In the genomic region with DNA sequence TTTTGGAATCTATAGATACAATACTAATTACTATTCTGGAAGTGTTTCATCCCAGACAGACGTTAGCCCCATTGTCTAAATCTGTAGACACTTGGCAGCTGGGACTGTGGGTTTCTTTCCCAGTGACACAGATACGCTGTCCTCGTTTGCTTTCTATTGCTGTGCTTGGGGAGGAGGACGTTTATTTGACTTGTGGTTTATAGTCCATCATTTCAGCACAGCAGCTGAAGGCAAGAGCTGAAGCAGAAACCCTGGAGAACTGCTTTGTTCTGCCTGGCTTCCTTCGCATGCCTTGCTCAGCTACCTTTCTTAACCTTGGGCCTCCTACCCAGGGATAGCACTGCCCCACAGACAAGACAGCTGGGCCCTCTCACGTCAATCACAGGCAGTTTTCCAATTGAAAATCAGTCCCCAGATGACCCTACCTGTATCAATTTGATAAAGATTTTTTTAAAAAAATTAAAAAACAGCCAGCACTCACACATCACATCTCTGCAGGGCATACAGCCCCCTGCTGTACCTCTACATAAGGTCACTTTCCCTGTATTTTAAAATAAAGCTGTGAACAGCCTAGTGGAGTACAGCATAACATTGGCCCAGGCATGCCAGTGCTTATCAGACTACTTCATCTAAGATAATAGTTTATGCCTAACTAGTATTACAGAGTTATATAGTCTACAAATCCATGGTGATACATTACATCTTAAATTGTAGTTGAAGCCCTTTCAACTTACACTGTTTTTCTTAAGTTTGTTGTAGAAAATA, we compare ENCODE assay signal across 10 mouse cellular contexts.
DNase-seq lines count a peak whose midpoint lies in the region; ATAC-seq and TF ChIP-seq lines count a peak whose summit lies in the region.
"Had no signal": no experiment of that assay in that cellular context is flagged by ENCODE, and none has a peak within 500 bp of the region (broad histone marks: within the 10 kb centered on the region; RNA-seq: fewer than 3 reads in every experiment).

No protein-coding gene starts in this region.

- H3K36me3 ChIP-seq in forebrain, embryonic 11.5 days (ENCODE audit: control insufficient read depth, insufficient read depth, low read length) = no peaks in the 10 kb centered on the region
- no peaks in the 10 kb centered on the region for H3K36me3 ChIP-seq in neural tube, embryonic 14.5 days (ENCODE audit: control insufficient read depth, insufficient read depth, low read length)

- H3K4me2 ChIP-seq in forebrain, embryonic 11.5 days (ENCODE audit: low read depth, low read length, severe bottlenecking) = no peak overlapping the region
- no peak overlapping the region for H3K4me2 ChIP-seq in neural tube, embryonic 14.5 days (ENCODE audit: low read depth, low read length)

- peak overlapping the region; percentile 28; the same call in 1 of the 2 replicates for H3K27ac ChIP-seq in layer of hippocampus, adult 2 months
- H3K27ac ChIP-seq in forebrain, embryonic 11.5 days (ENCODE audit: low read depth, low read length) = peak overlapping the region; percentile 26; the same call in 1 of the 2 replicates
- H3K27ac ChIP-seq in neural tube, embryonic 14.5 days (ENCODE audit: low read depth, low read length) = peak overlapping the region; percentile 67; the same call in 1 of the 2 replicates
- H3K27ac ChIP-seq: limb, embryonic 10.5 days had no signal

- peaks cover 3% of the 10 kb centered on the region; the same call in 1 of the 2 replicates for H3K4me1 ChIP-seq in forebrain, embryonic 11.5 days (replicated peaks; ENCODE audit: control insufficient read depth, insufficient read depth, low read length)
- H3K4me1 ChIP-seq in neural tube, embryonic 14.5 days (ENCODE audit: control insufficient read depth, insufficient read depth, low read length) = peaks cover 14% of the 10 kb centered on the region; the same call in 1 of the 2 replicates

- WGBS in forebrain, embryonic 11.5 days = 41% methylated on average over 6 of the region's 6 CpGs
- 9% methylated on average over 6 of the region's 6 CpGs for WGBS in neural tube, embryonic 14.5 days

- ATAC-seq in forebrain, embryonic 11.5 days (replicated peaks; ENCODE audit: low FRiP score) = no peak
- ATAC-seq in neural tube, embryonic 14.5 days (ENCODE audit: low read depth) = peak; percentile 74
- no peak for ATAC-seq in erythroblast, adult 5-6 weeks (replicated peaks; ENCODE audit: low FRiP score, poor library complexity, severe bottlenecking)

- no peak overlapping the region for H3K9ac ChIP-seq in forebrain, embryonic 11.5 days (ENCODE audit: low read length)
- H3K9ac ChIP-seq in neural tube, embryonic 14.5 days (replicated peaks; ENCODE audit: low read depth, low read length) = no peak overlapping the region

- DNase-seq in layer of hippocampus, adult 2 months (ENCODE audit: low spot score in 2 of 2) = peak; percentile 29 to 30
- no peak for DNase-seq in layer of hippocampus, adult 9-10 months (ENCODE audit: low spot score)
- peak; percentile 38 for DNase-seq in forebrain, embryonic 11.5 days (ENCODE audit: low spot score)
- peak; percentile 47 for DNase-seq in kidney, adult 9 months
- no peak for DNase-seq in urinary bladder, adult 2 months (ENCODE audit: low spot score)
- no peak for DNase-seq in thymus, postnatal 14 days
- DNase-seq: thymus, postnatal 4 days had no signal

- H3K9me3 ChIP-seq in forebrain, embryonic 11.5 days (ENCODE audit: control insufficient read depth, low read length) = no peaks in the 10 kb centered on the region
- H3K9me3 ChIP-seq in neural tube, embryonic 14.5 days (ENCODE audit: control insufficient read depth, low read length) = no peaks in the 10 kb centered on the region
- H3K9me3 ChIP-seq: limb, embryonic 10.5 days had no signal

- H3K4me3 ChIP-seq in layer of hippocampus, adult 2 months = no peak overlapping the region
- H3K4me3 ChIP-seq in forebrain, embryonic 11.5 days (ENCODE audit: low read depth, low read length) = no peak overlapping the region
- H3K4me3 ChIP-seq in neural tube, embryonic 14.5 days (ENCODE audit: low read depth, low read length) = no peak overlapping the region
- H3K4me3 ChIP-seq: limb, embryonic 10.5 days had no signal

- H3K27me3 ChIP-seq in forebrain, embryonic 11.5 days (ENCODE audit: control insufficient read depth, insufficient read depth, low read length) = no peaks in the 10 kb centered on the region
- no peaks in the 10 kb centered on the region for H3K27me3 ChIP-seq in neural tube, embryonic 14.5 days (ENCODE audit: control insufficient read depth, insufficient read depth, low read length)

- no peak for TF ChIP-seq CTCF in layer of hippocampus, adult 2 months (conservative IDR thresholded peaks at IDR 0.05)

Comparison
In these comparisons a context has a peak if more than half of its experiments do, and no peak if none do; other contexts are left out.
1. DNase-seq: peak in layer of hippocampus, adult 2 months (2 of 2), forebrain, embryonic 11.5 days (single experiment) and kidney, adult 9 months (single experiment); none in layer of hippocampus, adult 9-10 months (single experiment), urinary bladder, adult 2 months (single experiment) and thymus, postnatal 14 days (single experiment).
2. Peak in every context shown above with its lines, with median percentiles within 50 percentile points of each other: H3K27ac ChIP-seq.